Mouse (Mus musculus) R1 (cell line): ENCODE measurements around the gene Glipr1.

Experiments
- DNase-seq: peaks from one replicate; pipeline ENCODE4 v3.0.0-alpha.2; 2018; ENCODE audit warnings: low read depth, low spot score

The Glipr1 gene

DNA sequence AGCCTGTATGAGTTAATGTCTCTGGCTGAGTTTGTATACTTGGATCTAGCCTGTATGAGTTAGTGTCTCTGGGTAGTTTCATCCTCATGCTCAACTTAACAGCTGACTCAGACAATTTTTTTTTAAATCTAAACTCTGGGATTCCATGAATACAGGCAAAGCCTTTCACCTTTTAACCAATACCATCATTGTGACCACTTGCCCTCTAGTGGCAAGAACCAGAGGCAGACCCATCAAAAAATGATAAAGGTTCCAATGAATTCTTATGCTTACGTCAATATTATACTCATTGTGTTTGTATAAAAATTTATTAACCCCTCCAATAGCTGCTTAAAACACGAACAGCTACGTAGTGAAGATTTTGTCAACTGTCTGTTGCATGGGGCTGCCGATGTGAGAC, 36.0 kb downstream of the Glipr1 start:
- no peak for DNase-seq

DNA sequence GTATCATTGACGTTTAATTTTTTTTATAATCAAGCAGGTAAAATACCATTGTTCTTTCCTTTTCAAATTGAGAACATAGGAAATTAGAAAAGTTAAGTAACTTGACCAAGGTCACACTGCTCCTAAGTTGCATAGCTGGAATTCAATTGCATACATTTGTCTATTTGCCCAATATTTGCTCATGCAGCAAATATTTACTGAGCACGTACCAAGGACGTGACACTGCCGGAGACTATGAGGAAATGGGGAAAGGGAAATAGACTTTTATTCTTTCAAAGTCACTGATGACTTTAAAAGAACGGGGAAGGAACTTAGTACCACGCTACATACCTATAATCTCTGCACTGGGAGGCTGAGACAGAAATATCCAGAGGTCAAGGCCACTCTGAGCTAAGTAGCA, 42.0 kb downstream of the Glipr1 start:
- DNase-seq = no peak

DNA sequence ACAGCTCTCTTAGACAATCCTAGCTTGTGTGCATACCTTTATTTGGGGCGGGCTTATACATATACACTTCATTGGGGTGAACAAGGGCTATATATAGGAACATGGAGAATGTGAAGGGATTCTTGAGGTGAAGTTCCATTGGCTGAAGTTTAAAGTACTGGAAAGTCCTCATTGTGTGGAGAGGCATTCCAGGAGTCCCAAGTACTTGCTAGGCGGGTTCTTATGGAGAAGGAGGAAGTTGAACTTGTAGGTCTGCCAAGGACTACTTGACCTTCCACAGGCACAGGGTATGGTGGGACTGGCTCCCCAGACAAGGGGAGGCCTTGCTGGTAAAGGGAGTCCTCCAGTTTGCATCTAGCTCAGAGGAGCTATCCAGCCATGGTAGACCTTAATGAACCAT, 43.1 kb downstream of the Glipr1 start:
- DNase-seq = no peak

DNA sequence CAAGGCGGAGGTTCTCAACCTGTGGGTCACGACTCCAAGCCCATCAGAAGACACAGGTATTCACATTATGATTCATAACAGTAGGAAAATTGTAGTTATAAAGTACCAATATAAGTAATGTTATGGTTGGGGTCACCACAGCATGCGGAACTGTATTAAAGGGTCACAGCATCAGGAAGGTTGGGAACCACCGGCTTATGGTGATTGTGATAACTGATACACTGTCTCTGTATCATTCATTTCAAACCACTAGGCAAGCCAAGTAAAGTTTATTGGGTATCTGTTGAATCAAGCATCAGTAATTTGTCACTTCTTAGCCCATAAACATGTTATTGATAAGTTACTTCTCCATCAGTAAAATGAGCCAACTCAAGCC, 44.4 kb downstream of the Glipr1 start:
- DNase-seq = no peak

DNA sequence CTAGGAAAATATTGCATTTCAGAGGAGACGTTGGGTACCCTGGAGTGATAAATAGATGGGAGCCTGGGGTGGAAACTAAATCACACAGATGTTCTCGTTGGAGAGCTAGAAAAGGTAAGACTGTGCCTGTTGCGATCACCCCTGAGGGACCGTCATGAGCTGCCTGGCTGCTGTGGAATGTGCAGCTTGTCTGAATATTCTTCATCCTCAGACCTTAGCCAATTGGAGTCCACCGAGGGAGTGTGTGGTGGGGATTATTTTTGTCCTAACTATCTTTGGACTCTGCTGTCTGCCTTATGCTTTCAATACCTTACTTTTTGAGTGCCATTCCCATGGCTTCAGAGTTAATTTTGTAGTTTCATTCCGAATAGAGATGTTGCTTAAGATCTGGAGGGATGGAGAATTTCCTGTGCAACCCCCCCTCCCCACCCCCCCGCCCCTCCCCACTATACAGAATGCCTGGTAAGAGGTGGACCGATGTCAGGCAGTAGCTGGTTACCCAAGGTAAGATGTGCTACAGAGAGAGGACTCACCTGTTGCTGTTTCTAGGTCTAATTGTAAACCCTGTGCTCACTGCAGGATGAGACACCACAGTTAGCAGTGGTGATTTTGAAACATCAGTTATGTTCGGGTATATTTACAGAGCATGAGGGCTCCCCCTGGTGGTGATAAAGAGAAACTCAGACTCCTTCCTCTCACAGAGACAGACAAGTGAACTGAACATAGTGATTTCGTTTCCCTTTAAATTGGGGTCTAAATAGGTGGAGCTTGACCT, 45.0 kb downstream of the Glipr1 start:
- DNase-seq = peak; percentile 81

DNA sequence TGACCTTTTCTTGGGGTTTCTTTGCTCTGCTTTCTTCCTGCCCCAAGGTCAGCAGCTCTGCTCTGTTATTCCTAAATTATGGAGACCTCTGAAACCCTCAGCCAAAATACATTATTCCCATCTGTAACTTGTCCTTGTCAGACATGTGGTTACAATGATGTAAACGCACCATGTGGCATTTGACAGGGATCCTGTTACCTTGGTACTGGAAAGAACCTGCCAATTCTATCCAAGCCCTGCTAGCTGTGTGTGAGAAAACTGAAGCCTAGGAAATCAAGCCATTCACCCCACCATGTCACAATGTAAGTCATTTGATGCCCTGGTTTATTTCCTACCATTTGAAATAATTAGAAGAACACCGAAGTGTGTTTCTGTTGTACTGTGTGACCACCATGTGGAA, 46.6 kb downstream of the Glipr1 start:
- DNase-seq = no peak

DNA sequence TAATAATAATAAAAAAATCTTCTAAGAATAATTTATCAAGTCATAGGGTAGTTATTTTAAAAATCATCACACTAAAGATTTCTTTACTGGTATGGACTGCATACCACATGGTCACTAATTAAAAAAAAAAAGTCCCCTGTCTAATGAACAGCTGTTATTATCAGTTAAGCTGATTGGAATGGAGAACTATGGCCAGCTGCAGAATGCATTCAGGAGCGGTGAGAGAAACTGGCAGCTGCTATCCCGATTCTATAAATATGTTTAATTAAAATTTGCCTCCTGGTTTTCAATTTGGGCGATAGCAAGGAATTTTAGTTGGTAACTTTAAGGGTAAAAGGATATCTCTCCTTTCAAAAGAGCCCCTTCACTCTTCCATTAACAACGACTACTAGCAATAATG, 53.4 kb downstream of the Glipr1 start:
- DNase-seq = no peak

DNA sequence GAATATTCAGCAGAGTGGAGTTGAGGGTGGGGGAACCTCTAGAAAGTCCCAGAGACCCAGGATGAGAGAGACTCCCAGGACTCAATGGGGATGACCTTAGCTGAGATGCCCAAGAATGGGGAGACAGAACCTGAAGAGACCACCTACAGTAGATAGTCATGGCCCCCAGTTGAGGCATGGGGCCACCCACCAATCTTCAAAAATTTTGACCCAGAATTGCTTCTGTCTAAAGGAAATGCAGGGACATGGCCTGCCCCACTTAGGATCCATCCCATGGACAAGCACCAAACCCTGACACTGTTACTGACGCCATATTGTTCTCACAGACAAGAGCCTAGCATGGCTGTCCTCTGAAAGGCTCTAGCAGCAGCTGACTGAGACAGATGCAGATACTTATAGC, 54.4 kb downstream of the Glipr1 start:
- no peak for DNase-seq

DNA sequence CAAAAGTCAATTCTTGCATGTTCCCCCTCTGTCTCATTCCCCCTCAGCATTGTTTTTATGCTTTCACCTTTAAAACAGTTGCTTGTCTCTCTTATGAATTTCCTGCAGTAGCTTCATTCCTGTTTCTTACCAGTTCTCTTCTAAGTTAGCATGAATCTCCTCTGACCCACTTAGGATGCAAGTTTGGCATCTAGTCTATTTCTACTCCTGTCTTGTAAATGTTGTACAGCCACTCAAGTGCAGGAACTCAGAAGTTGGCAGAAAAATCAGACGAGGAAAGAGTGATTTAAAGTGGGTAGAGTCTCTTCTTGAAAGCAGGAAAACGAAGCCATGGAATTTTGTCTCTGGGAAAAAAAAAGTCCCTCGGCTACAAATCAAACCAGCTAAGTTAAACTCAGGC, 56.9 kb downstream of the Glipr1 start:
- DNase-seq = no peak

DNA sequence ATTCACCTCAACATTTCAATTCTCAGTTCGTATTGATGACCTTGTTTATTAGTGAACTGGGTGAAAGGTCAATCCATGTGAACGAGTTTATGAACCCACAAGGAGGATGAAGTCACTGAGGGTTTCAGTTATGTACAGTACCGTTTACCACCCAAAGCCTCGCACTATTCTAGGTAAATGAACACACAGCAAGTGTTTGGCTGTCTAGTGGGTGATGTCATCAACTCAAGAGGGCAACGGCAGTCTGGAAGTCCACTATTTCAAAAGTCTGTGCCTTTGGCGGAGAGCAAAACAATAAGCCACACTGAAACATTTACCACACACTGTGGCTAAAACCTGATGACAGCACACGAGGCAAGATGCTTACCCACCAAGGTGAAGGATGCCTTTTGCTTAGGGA, 59.4 kb downstream of the Glipr1 start:
- no peak for DNase-seq

DNA sequence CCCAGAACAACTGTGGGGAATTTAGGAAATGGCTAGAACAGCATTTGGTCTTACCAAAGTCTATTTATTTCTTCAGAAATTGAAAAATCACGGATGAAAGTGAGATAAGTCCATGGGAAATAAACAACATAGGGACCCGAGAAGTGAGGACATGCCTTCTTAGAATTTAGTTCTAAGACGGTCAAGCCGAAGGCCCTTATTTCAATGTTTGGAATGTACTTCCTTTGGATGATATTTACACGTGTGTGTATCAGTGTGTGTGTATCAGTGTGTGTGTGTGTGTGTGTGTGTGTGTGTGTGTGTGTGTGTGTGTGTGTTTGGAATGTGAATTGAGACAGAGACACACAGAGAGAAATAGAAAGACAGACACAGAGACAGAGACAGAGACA, 65.3 kb downstream of the Glipr1 start:
- DNase-seq = no peak

DNA sequence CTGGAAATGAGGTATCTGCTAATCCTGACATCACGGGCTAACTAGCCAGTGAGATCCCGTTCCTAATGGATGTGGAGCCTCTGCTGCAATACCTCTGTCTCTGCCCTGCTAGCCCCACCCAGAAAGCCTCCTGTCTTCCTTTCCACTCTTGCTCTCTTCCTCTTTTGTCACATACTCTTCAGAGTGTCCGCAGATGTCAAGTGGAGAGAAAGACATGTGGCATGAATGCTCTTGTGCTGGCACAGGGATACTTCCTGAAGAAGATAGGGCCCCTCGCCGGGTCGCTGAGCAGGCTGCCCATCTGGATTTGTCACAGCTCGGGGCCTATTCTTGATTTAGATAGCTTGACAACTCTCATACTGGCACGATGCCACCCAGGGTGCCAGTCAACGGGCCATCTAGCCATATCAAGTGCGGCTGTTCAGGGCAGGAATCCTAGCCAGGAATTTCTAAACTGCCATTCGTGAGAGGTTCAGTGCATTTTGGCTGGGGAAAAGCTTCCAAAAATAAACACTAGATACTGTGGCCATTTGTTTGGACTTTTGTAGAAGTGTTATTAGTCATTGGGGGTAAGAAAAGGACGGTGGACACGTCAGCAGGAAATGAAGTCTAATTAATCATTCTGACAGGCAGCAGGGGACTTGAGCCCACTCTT, 65.8 kb downstream of the Glipr1 start:
- DNase-seq = no peak

DNA sequence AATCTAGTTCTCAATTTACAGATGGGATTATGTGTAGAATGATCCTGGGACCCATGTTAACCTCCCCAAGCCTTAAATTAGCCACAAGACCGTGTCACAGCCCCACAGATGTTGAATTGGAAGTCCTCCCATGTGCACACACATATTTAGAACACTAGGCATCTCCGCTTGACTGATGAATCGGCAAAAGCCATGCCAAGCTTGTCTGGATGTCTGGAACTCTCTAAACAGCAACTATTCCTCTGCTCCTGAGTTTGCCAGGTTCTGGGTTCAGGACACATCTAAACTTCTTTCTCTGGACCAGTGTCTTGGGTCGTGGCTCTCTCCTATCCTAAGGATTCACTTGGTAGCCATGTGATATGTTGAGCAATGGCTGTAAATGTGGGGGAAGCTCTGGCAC, 66.4 kb downstream of the Glipr1 start:
- no peak for DNase-seq
